Mouse (Mus musculus) kidney, embryonic 16.5 days (tissue): ENCODE results near the gene Hrnr. TPM values are rescaled to one million over a fixed set of nuclear protein-coding genes. Genes with fewer than 3 reads are reported as not detected.

Experiments
- polyA plus RNA-seq: library from polyadenylated mRNA; unstranded; fragments of >200 nt; fragmentation: Nextera tagmentation; extraction: Ambion mirVana; gene quantifications from 2 replicates; pipeline ENCODE4 v1.2.1, GENCODE M21; 2015

Hrnr gene
- polyA plus RNA-seq, 1 experiment from 2014 or later: 0.07 TPM

Other genes with a start within 250 kb of the Hrnr start
- gene Crnn, start 175.0 kb upstream of the Hrnr start, polyA plus RNA-seq: not detected in 2 replicates
- not detected in 2 replicates for gene Flg2, start 122.5 kb upstream of the Hrnr start, polyA plus RNA-seq
- gene Flg, start 46.2 kb upstream of the Hrnr start, polyA plus RNA-seq: 0.44 TPM in 2 replicates
- 0.10 TPM in 1 of 2 replicates, not detected in the other for gene Rptn, start 74.0 kb downstream of the Hrnr start, polyA plus RNA-seq
- gene Tchh, start 122.6 kb downstream of the Hrnr start, polyA plus RNA-seq: 5.7 and 6.7 TPM in 2 replicates
- gene Tchhl1, start 149.0 kb downstream of the Hrnr start, polyA plus RNA-seq: 0.64 and 0.66 TPM in 2 replicates
- 1,206 and 1,400 TPM in 2 replicates for gene S100a11, start 200.7 kb downstream of the Hrnr start, polyA plus RNA-seq
- gene S100a10, start 235.3 kb downstream of the Hrnr start, polyA plus RNA-seq: 487 TPM in 2 replicates